Mouse (Mus musculus): ENCODE measurements at regions not wholly inside any gene's neighbourhood (a gene's known extent, or its start where the extent isn't known, plus 50 kb on each side); places are given as distances from the start of the nearest gene placed in this dataset.

DNA sequence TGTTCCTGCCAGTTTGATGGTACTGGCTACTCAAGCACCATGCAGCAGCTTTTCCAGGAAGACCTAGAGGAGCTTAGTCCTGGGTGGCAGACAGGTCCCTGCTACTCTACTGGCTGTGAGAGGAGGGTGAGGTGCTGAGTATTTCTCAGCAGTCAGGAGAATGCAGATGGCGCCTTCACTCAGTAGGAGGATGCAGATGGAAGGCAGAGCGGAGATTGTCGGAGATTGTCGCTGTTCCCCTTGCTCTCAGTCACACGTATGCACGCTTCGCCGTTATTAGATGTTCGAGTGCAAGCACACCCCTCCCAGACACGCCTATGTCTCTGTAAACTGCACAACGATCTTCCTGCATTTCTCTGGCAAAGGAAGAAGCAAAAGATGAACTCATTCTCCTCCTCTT is 261.4 kb upstream of the Cnr1 start:
- no peak for TF ChIP-seq GATA1 (IDR thresholded peaks at IDR 0.05; ENCODE audit: low read length)
- TF ChIP-seq TAL1 (IDR thresholded peaks at IDR 0.05; ENCODE audit: low read length): no peak
